Mouse (Mus musculus) spleen, adult 12 weeks (tissue): Measurements from ENCODE around the gene Hmgxb4.
"Not testable (repeated sequence)": the region's sequence is repeated elsewhere in the genome, so short reads cannot be mapped to it uniquely, and the experiment has no call there.

ENCODE experiments used
- DNase-seq: peaks from one replicate; pipeline ENCODE4 v3.0.0; 2022; ENCODE audit warnings: low spot score

Gene Hmgxb4

GRCm38 (mm10) chr8:74993081-74993474 is at the start of gene Hmgxb4:
TSS of gene Hmgxb4 (plus strand) at chr8:74993356.
- DNase-seq, result no peak

GRCm38 (mm10) chr8:74949445-74949844 is 43.7 kb upstream of the Hmgxb4 start:
- no peak for DNase-seq

- no peak for DNase-seq
These were observed 29.2 kb upstream of the Hmgxb4 start for GRCm38 (mm10) chr8:74963983-74964382.

GRCm38 (mm10) chr8:74970286-74970685 is 22.9 kb upstream of the Hmgxb4 start:
- not testable (repeated sequence) for DNase-seq

- DNase-seq, result no peak
These were observed 21.5 kb upstream of the Hmgxb4 start for GRCm38 (mm10) chr8:74971636-74972035.

GRCm38 (mm10) chr8:74972322-74972883 is 20.8 kb upstream of the Hmgxb4 start:
- DNase-seq, result no peak

- no peak for DNase-seq
These were observed 19.9 kb upstream of the Hmgxb4 start for GRCm38 (mm10) chr8:74973121-74973869.

- no peak for DNase-seq
These were observed 19.3 kb upstream of the Hmgxb4 start for GRCm38 (mm10) chr8:74973904-74974303.

- DNase-seq, result no peak
These were observed 15.7 kb upstream of the Hmgxb4 start for GRCm38 (mm10) chr8:74977427-74977826.

- no peak for DNase-seq
These were observed 13.0 kb upstream of the Hmgxb4 start for GRCm38 (mm10) chr8:74980060-74980710.

GRCm38 (mm10) chr8:74980711-74981062 is 12.5 kb upstream of the Hmgxb4 start:
- DNase-seq, result peak; percentile 21

GRCm38 (mm10) chr8:74981809-74982208 is 11.3 kb upstream of the Hmgxb4 start:
- DNase-seq, result no peak

- no peak for DNase-seq
These were observed 5.7 kb upstream of the Hmgxb4 start for GRCm38 (mm10) chr8:74987436-74987835.

- no peak for DNase-seq
These were observed 3.1 kb upstream of the Hmgxb4 start for GRCm38 (mm10) chr8:74990021-74990420.

GRCm38 (mm10) chr8:74993475-74994451 is 607 bp downstream of the Hmgxb4 start:
- DNase-seq, result peak; percentile 76

GRCm38 (mm10) chr8:74994540-74994939 is 1.4 kb downstream of the Hmgxb4 start:
- DNase-seq, result no peak

GRCm38 (mm10) chr8:75000431-75000830 is 7.3 kb downstream of the Hmgxb4 start:
- DNase-seq, result no peak

- no peak for DNase-seq
These were observed 15.7 kb downstream of the Hmgxb4 start for GRCm38 (mm10) chr8:75008826-75009225.

GRCm38 (mm10) chr8:75013557-75013956 is 20.4 kb downstream of the Hmgxb4 start:
- no peak for DNase-seq

- DNase-seq, result no peak
These were observed 20.8 kb downstream of the Hmgxb4 start for GRCm38 (mm10) chr8:75013964-75014363.

GRCm38 (mm10) chr8:75015981-75016380 is 22.8 kb downstream of the Hmgxb4 start:
- DNase-seq, result no peak

- DNase-seq, result no peak
These were observed 23.3 kb downstream of the Hmgxb4 start for GRCm38 (mm10) chr8:75016422-75016821.
